Mouse (Mus musculus): ENCODE data around the gene Kif5a.

DNA sequence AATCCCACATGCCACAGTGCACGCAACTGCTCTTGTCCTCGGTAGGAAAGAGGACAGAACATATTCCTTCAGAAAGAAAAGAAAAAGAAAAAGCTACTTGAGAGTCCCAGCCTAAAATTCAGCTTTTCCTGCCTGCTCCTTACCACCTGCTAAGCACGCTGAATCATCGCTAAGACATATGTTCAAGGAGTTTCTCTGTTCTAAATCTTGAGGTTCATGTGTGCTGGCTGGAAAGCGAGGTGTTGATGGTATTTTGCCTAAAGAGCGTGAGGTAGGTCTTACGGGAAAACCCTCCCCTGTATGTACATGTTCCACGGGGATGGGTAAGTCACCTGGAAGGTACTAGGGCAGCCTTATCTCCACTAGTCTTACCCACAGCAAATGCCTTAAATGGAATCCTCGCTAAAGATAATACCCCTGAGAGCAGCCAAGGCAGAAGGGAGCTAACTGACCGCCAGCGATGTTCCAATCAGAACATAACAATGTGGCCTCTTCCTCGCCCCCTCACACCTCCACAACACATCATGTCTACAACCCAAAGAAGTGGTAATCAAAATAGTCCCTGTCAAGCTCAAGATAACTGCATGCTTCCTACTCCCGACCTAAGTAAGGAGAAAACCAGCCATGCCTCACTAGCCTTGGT is 53.1 kb downstream of the Kif5a start:
- TF ChIP-seq EP300 (optimal IDR thresholded peaks at IDR 0.05), result no peak
- TF ChIP-seq CTCF (IDR thresholded peaks at IDR 0.05; ENCODE audit: low read depth), result no peak
